Mouse (Mus musculus) kidney, postnatal 0 days (tissue): ENCODE measurements at regions not wholly inside any gene's neighbourhood (a gene's known extent, or its start where the extent isn't known, plus 50 kb on each side); places are given as distances from the start of the nearest gene placed in this dataset.

Experiments
- ATAC-seq: fragments of 200-750 bp; cut with Nextera tagmentation; replicated peaks from 2 replicates; pipeline ENCODE4 v1.8.0; 2017; ENCODE audit warnings: low read depth, moderate number of reproducible peaks, moderate TSS enrichment, moderate library complexity; ENCODE audit not compliant: low FRiP score
- DNase-seq: peaks from one replicate; pipeline ENCODE4 v3.0.0-alpha.2; 2016; ENCODE audit warnings: low spot score
- H3K27ac ChIP-seq: fragments of 300-500 bp; sonication (generic); 2 replicates; pipeline ENCODE4 v1.5.1; 2014; ENCODE audit warnings: mild to moderate bottlenecking
- H3K27me3 ChIP-seq: fragments of 300-500 bp; sonication (generic); 2 replicates; pipeline ENCODE4 v1.6.1; 2014; ENCODE audit warnings: low read length, mixed read lengths; ENCODE audit not compliant: insufficient read depth
- H3K36me3 ChIP-seq: fragments of 300-500 bp; sonication (generic); 2 replicates; pipeline ENCODE4 v1.6.1; 2014; ENCODE audit warnings: low read length, mixed read lengths; ENCODE audit not compliant: insufficient read depth
- H3K4me1 ChIP-seq: fragments of 300-500 bp; sonication (generic); replicated peaks from 2 replicates; pipeline ENCODE4 v1.6.1; 2014; ENCODE audit warnings: antibody characterized with exemption, low read length, mixed read lengths; ENCODE audit not compliant: insufficient read depth
- H3K4me2 ChIP-seq: fragments of 300-500 bp; sonication (generic); 2 replicates; pipeline ENCODE4 v1.6.1; 2014; ENCODE audit warnings: mild to moderate bottlenecking, low read length, moderate library complexity, mixed read lengths
- H3K4me3 ChIP-seq: fragments of 300-500 bp; sonication (generic); replicated peaks from 2 replicates; pipeline ENCODE4 v1.5.1; 2014; ENCODE audit warnings: low read depth, low read length
- H3K9ac ChIP-seq: fragments of 300-500 bp; sonication (generic); 2 replicates; pipeline ENCODE4 v1.6.1; 2014; ENCODE audit warnings: low read depth, low read length
- H3K9me3 ChIP-seq: fragments of 300-500 bp; sonication (generic); replicated peaks from 2 replicates; pipeline ENCODE4 v1.6.1; 2016; ENCODE audit warnings: low read length, inconsistent platforms, mixed read lengths
- CTCF ChIP-seq: IDR thresholded peaks from 2 replicates; pipeline ENCODE4 v1.5.1; 2016; ENCODE audit warnings: antibody characterized with exemption, low read depth, mild to moderate bottlenecking, moderate library complexity
- WGBS: fragments of 180-500 bp; shearing (Covaris S2); extraction: QIAGEN DNeasy Blood & Tissue Kit; methylation state at CpG from one replicate; pipeline ENCODE4 v1.1.7; 2014; 5-methylcytosine and 5-hydroxymethylcytosine counted together

DNA sequence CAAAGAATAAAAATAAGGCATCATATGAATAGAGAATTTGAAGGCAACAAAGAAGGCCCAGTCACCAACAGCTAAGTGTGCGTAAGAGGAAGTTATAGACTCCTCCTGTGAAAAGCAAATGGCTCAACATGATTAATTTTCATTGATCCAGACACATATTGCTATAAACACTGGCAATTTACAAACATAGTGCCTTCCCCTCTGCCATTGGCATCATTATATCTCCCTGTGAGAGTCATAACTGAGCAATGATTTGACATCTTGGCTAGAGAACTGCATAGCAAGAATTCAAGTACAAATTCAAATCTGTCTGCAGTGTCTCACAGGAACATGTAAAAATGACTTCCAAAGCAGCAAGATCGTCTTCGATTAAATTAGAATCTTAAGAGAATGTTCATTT is 167.2 kb upstream of the Mbnl1 start:
- no peak overlapping the region for H3K4me3 ChIP-seq
- DNase-seq = no peak

DNA sequence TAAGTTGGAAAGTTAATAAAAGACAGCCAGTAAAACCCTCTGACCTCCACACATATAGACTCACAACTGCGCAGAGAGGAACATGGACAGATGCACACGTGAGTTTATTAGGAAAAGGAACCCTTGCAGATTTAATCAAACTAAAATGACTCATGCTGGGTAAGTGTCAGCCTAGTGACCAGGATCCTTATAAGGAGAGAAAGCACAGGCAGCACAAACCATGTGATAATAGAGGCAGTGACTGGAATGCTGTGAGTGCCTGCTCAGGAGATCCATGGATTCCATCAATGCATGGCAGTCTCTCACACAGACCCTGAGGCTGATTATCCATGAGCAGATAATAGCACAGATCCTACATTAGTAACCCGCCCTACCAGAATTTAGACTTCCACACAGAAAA is 162.2 kb upstream of the Mbnl1 start:
- no peak for TF ChIP-seq CTCF
- ATAC-seq = no peak
- no peaks in the 10 kb centered on the region for H3K36me3 ChIP-seq
- 79% methylated on average over 3 of the region's 3 CpGs for WGBS
- no peak overlapping the region for H3K9ac ChIP-seq
- H3K9me3 ChIP-seq = no peaks in the 10 kb centered on the region
- DNase-seq = no peak
- H3K4me2 ChIP-seq = no peak overlapping the region
- H3K4me3 ChIP-seq = no peak overlapping the region
- no peaks in the 10 kb centered on the region for H3K27me3 ChIP-seq
- H3K27ac ChIP-seq = no peak overlapping the region
- no peaks in the 10 kb centered on the region for H3K4me1 ChIP-seq

More for the DNA sequence above, 167.2 kb upstream of the Mbnl1 start:
- H3K4me2 ChIP-seq = no peak overlapping the region
- no peaks in the 10 kb centered on the region for H3K4me1 ChIP-seq
- H3K9me3 ChIP-seq = no peaks in the 10 kb centered on the region
- 93% methylated on average over 3 of the region's 3 CpGs for WGBS
- H3K36me3 ChIP-seq = no peaks in the 10 kb centered on the region
- H3K9ac ChIP-seq = no peak overlapping the region
- H3K27me3 ChIP-seq = no peaks in the 10 kb centered on the region
- ATAC-seq = no peak
- TF ChIP-seq CTCF = no peak
- H3K27ac ChIP-seq = no peak overlapping the region

DNA sequence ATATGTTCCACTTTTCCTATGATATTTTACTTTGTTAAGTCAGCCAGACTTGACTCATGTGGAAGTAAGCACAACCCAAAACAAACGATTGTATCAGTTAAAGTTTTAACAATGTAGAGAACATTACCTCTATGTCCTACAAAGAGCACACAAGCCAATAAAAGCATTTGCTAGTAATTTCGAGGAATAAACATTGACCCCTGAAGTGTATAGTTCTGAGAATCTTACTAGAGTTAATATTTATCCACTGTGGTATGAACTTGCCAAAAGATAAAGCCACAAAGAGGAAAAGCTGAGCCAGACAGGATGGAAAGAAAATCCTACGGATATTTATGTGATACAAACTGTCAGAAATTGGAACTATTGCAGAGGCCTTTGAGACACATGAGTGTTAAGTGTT is 161.5 kb upstream of the Mbnl1 start:
- H3K9me3 ChIP-seq = no peaks in the 10 kb centered on the region
- TF ChIP-seq CTCF = no peak
- 42% methylated on average over 3 of the region's 3 CpGs for WGBS
- no peak overlapping the region for H3K27ac ChIP-seq
- no peak overlapping the region for H3K4me2 ChIP-seq
- DNase-seq (peak; percentile 9), ATAC-seq (no peak)
- no peaks in the 10 kb centered on the region for H3K36me3 ChIP-seq
- no peaks in the 10 kb centered on the region for H3K27me3 ChIP-seq
- no peak overlapping the region for H3K4me3 ChIP-seq
- no peak overlapping the region for H3K9ac ChIP-seq
- no peaks in the 10 kb centered on the region for H3K4me1 ChIP-seq

DNA sequence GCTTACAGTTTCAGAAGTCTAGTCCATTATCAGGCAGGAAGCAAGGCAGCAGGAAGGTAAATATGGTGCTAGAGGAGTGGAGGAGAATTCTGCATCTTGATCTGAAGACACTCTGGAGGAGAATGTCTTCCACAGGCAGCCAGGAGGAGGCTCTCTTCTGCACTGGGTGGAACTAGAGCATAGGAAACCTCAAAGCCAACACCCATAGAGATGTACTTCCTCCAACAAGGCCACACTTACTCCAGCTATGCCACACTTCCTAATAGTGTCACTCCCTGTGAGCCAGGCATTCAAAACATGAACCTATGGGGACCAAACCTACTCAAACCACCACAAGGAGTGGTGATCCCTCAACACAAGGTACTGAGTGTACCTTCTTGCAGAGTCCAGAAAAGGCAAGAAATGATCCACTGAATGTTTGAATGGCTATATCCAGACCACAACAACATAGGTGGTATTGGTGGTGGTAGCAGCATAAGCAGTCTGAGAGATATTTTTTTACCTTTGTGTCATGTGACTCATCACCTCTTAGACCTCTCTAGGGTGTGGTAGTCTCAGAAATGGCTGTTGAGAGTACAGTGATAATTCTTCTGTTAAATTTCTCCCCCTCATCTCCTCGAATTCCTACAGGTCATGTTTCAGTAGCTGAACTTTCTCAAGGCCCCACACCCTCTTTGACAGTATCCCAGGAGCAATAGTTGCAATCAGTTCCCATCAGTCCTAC is 152.3 kb upstream of the Mbnl1 start:
- no peak; the same call in 1 of the 2 replicates for TF ChIP-seq CTCF
- Histone ChIP-seq H3K9me3 (no peaks in the 10 kb centered on the region), H3K4me1 (no peaks in the 10 kb centered on the region), H3K9ac (no peak overlapping the region), H3K27ac (no peak overlapping the region), H3K27me3 (no peaks in the 10 kb centered on the region), H3K4me3 (no peak overlapping the region), H3K36me3 (no peaks in the 10 kb centered on the region), H3K4me2 (no peak overlapping the region)
- DNase-seq = no peak
- no peak for ATAC-seq
- WGBS = 50% methylated on average over 1 of the region's 1 CpGs

DNA sequence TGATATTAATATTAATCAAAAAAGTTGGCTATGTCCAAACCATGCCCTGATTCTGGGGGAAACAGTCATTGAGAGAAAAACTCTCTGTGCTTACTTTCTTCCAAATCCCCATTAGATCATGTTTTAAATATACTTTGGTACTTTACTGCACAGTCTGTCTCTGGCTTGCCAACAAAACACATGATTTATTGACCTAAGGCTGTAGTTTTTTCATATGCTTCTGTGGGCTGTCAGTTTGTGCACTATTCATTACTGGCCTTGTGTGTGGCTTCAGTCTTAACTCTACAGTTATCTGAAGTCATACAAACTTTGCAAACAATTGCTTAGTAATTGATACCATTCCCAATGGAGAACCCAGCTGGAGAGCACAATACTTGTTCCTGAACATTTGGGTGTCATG is 149.1 kb upstream of the Mbnl1 start:
- DNase-seq (no peak), ATAC-seq (no peak)
- no peaks in the 10 kb centered on the region for H3K36me3 ChIP-seq
- H3K9me3 ChIP-seq = no peaks in the 10 kb centered on the region
- H3K4me1 ChIP-seq = no peaks in the 10 kb centered on the region
- no peak overlapping the region for H3K9ac ChIP-seq
- no peak overlapping the region for H3K27ac ChIP-seq
- H3K4me2 ChIP-seq = no peak overlapping the region
- H3K27me3 ChIP-seq = no peaks in the 10 kb centered on the region
- no peak overlapping the region for H3K4me3 ChIP-seq
- TF ChIP-seq CTCF = no peak

DNA sequence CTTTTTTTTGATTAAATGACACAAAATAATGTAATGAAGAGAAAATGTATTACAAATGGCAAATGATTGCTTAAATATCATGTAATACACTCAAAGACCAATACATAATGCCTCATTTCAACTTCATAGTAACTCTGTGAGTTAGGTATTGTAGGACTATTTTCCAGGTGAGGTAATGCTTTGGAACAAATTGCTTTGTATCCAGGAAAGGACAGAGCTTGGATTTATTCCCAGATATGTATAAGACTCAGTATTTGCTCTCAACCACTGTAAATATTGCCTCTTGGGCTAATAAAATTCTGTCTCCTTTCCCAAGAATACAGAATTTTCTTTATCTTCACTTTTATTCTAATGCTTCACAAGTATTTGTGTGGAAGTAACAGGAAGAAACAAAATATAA is 148.2 kb upstream of the Mbnl1 start:
- H3K36me3 ChIP-seq = no peaks in the 10 kb centered on the region
- no peak overlapping the region for H3K27ac ChIP-seq
- no peak for ATAC-seq
- H3K9ac ChIP-seq = no peak overlapping the region
- no peak for DNase-seq
- H3K4me2 ChIP-seq = no peak overlapping the region
- H3K9me3 ChIP-seq = no peaks in the 10 kb centered on the region
- H3K4me3 ChIP-seq = no peak overlapping the region
- no peaks in the 10 kb centered on the region for H3K27me3 ChIP-seq
- TF ChIP-seq CTCF = no peak
- H3K4me1 ChIP-seq = no peaks in the 10 kb centered on the region

DNA sequence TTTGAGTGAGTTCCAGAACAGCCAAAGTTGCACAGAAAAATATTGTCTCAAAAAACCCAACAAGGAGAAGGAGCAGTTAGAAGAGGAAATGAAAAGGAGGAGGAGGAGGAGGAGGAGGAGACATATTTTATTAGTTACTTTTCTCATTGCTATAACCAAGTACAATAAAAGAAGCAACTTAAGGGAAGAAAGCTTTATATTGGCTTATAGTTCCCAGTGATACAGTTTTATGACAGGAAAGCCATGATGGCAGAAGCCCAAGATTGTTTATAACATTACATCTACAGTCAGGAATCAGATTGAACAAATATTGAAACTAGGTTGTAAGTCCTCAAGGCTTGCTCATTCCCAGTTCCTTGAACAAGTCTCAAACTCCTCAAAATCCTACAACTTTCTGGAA is 147.7 kb upstream of the Mbnl1 start:
- no peak overlapping the region for H3K27ac ChIP-seq
- no peaks in the 10 kb centered on the region for H3K9me3 ChIP-seq
- H3K4me1 ChIP-seq = no peaks in the 10 kb centered on the region
- DNase-seq (no peak), ATAC-seq (no peak)
- H3K27me3 ChIP-seq = no peaks in the 10 kb centered on the region
- H3K36me3 ChIP-seq = no peaks in the 10 kb centered on the region
- H3K4me2 ChIP-seq = no peak overlapping the region
- TF ChIP-seq CTCF = no peak
- H3K4me3 ChIP-seq = no peak overlapping the region
- no peak overlapping the region for H3K9ac ChIP-seq
